Mouse (Mus musculus) lung, adult 2 months (tissue): ENCODE results near the gene Ciao1.

Experiments
- CTCF ChIP-seq: fragments of 200-500 bp; IDR thresholded peaks from 2 replicates; pipeline ENCODE4 v1.5.1; 2011; ENCODE audit warnings: mild to moderate bottlenecking, low read length, control low read depth; ENCODE audit not compliant: insufficient read depth
- POLR2A ChIP-seq: fragments of 200-500 bp; IDR thresholded peaks from 2 replicates; pipeline ENCODE4 v1.6.1; 2011; ENCODE audit warnings: low read depth, mild to moderate bottlenecking, control low read depth, low read length, borderline replicate concordance; ENCODE audit errors: extremely low read depth

GRCm38 (mm10) chr2:127267854-127268253, 20.2 kb upstream of the Ciao1 start:
- no peak for TF ChIP-seq CTCF
- no peak for TF ChIP-seq POLR2A
